Mouse (Mus musculus): ENCODE data around the gene Ctdsp2.
A peak's percentile ranks its signal among the peaks of the same experiment; 100 is the strongest.

The Ctdsp2 gene

DNA sequence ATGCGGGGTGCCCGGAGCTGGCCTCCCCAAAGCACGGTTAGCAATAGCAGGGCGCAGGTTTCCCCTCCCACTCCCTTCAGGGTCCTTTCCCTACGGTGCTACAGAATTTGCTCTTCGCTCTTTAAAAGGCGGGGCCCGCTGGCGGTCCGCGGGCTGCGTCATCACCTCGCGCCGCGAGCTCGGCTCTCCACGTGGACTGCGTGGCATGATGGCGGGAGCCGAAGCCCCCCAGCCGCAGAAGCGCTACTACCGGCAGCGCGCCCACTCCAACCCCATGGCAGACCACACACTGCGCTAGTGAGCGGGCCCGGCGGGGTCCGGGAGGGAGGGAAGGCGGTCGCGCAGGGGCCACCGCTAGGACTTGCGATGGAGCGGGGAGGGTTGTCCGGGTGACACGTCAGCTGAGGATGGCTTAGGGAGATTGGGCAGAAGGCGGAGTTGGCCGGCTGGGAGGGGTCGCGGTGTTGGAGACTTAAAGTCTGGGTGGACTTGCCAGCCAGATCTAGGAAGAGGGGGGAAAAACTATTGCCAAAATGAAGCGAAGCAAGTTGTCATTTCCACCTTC is 63.3 kb downstream of the Ctdsp2 start:
- DNase-seq (ENCODE audit: extremely low read depth, low read depth): peak; percentile 70

DNA sequence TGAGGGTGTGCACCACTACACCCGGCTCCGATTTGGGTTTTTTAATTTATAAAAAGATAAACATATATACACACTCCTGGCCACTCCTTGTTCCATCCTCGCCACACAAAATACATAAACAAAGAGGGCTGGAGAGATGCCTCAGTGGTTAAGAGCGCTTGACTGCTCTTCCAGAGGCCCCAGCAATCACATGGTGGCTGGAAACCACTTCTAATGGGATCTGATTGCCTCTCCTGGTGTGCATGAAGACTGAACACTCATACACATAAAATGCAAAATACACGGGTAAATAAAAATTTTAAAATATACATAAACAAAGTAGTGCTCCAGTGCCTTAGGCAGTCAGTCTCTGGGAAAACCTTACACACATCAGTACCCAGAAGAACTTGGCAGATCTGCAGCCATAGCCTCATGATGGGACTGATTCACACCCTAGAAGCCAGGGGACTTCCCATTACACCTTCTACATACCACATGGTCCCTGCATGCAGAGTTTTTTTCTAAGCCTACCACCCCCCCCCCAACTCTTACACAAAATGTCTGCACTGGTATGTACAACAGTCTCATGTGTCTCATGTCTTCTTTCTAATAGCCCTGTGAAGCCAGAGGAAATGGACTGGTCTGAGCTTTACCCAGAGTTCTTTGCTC is 64.1 kb downstream of the Ctdsp2 start:
- DNase-seq (ENCODE audit: extremely low read depth, low read depth): no peak

DNA sequence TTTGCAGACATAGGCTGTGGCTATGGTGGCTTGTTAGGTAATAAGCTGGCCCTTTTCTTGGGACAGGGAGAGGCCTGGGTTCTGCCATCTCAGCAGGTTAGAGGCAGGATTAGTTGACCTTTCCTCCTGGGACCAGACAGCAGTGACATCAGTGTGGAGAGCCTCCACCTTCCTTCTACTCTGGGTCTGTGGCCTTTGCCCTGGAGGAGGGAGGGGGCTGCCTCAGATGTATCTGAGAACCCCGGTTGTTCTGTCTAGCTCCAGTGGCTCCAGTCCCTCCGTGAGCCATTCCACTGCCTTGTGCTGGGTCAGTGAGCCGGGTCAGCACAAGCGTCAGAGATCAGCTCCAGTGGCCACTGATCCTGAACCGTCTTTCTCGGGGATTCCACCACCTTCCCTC is 64.7 kb downstream of the Ctdsp2 start:
- no peak for DNase-seq (ENCODE audit: extremely low read depth, low read depth)

DNA sequence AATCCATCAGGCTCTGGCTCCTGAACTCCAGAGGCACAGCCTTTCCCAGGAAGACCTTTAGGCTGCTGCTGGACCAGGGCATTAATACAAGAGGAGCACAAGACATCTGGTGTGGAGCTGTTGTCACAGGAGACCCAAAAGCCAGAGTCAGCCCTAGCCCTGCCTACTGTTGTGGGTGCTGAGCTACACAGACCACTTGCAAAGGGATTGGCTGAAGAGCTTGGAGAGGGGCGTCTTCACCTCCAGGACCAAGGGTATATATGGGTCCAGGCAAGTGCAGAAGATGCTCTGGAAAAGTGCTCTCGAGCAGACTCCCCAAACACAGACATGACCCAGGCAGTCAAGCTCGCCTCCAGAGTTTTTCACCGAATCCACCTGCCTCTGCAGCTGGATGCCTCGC is 69.4 kb downstream of the Ctdsp2 start, which contains the start of gene Cyp27b1:
TSS of gene Cyp27b1 (plus strand) at position 297 of the 400 bp plus-strand sequence.
- DNase-seq (ENCODE audit: extremely low read depth, low read depth): no peak

DNA sequence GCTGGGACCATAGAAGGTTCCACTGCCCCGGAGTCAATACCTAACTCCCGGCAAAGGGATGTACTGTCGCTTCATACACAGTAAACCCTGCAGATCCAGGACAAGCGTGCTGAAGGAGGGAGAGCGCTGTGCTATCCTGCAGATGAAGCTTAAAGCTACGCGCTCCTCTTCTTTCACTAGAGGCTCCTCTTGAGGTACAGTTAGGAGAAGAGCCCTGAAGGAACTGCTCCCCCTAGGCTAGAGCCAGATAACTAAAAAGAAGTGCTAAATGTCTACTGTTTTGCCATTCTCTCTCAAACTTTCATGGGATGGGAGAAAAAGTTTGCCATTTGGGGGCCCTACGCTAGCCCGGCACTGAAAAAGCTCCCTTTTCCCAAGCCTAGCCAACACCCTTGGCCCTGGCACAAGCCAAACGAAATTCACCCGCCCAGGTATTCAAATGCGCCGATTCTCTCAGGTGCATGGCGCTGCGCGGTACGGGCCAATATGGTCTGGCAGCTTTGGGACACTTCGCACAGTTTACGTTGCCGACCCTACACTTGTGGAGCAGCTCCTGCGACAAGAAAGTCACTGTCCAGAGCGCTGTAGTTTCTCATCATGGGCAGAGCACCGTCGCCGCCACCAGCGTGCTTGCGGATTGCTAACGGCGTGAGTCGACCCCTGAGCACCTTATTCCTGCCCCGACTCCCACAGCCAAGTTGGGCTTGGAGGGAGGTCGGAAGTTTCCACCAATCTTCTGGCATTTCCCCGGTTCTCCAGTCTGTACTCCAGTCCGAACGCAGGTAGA is 70.3 kb downstream of the Ctdsp2 start:
- no peak for DNase-seq (ENCODE audit: extremely low read depth, low read depth)
